Mouse (Mus musculus) hindbrain, postnatal 0 days (tissue): Measurements from ENCODE around the gene Eppin. TPM values are rescaled to one million over a fixed set of nuclear protein-coding genes. Genes with fewer than 3 reads are reported as not detected.

Experiments
- ATAC-seq: fragments of 200-750 bp; cut with Nextera tagmentation; 2 replicates; pipeline ENCODE4 v1.8.0; 2017; ENCODE audit warnings: mild to moderate bottlenecking, moderate TSS enrichment, moderate library complexity
- DNase-seq: peaks from one replicate; pipeline ENCODE4 v3.0.0-alpha.2; 2015; ENCODE audit warnings: low spot score
- H3K27ac ChIP-seq: fragments of 300-500 bp; sonication (generic); 2 replicates; pipeline ENCODE4 v1.5.1; 2014; ENCODE audit warnings: mild to moderate bottlenecking
- H3K27me3 ChIP-seq: fragments of 300-500 bp; sonication (generic); 2 replicates; pipeline ENCODE4 v1.6.1; 2014; ENCODE audit warnings: low read length, mixed read lengths; ENCODE audit not compliant: insufficient read depth
- H3K36me3 ChIP-seq: fragments of 300-500 bp; sonication (generic); 2 replicates; pipeline ENCODE4 v1.6.1; 2014; ENCODE audit warnings: low read length, mixed read lengths; ENCODE audit not compliant: insufficient read depth
- H3K4me1 ChIP-seq: fragments of 300-500 bp; sonication (generic); 2 replicates; pipeline ENCODE4 v1.6.1; 2014; ENCODE audit warnings: antibody characterized with exemption, low read length, mixed read lengths; ENCODE audit not compliant: insufficient read depth
- H3K4me2 ChIP-seq: fragments of 300-500 bp; sonication (generic); 2 replicates; pipeline ENCODE4 v1.6.1; 2014; ENCODE audit warnings: low read depth, mild to moderate bottlenecking, low read length, moderate library complexity, mixed read lengths
- H3K4me3 ChIP-seq: fragments of 300-500 bp; sonication (generic); 2 replicates; pipeline ENCODE4 v1.5.1; 2014; ENCODE audit warnings: low read length
- H3K9ac ChIP-seq: fragments of 300-500 bp; sonication (generic); replicated peaks from 2 replicates; pipeline ENCODE4 v1.6.1; 2014; ENCODE audit warnings: mild to moderate bottlenecking, low read length, moderate library complexity, mixed read lengths
- H3K9me3 ChIP-seq: fragments of 300-500 bp; sonication (generic); 2 replicates; pipeline ENCODE4 v1.6.1; 2016; ENCODE audit warnings: low read length, mixed read lengths
- CTCF ChIP-seq: IDR thresholded peaks from 2 replicates; pipeline ENCODE4 v1.5.1; 2016; ENCODE audit warnings: antibody characterized with exemption, control low read depth, low read depth
- WGBS: fragments of 180-500 bp; shearing (Covaris S2); extraction: QIAGEN DNeasy Blood & Tissue Kit; methylation state at CpG from one replicate; pipeline ENCODE4 v1.1.7; 2014; 5-methylcytosine and 5-hydroxymethylcytosine counted together
- polyA plus RNA-seq: library from polyadenylated mRNA; unstranded; fragments of >200 nt; fragmentation: Nextera tagmentation; extraction: Ambion mirVana; gene quantifications from 2 replicates; pipeline ENCODE4 v1.2.1, GENCODE M21; 2015
- total RNA-seq: library from RNA; depleted of rRNA; stranded (reverse); fragments of >200 nt; gene quantifications from 2 replicates; pipeline ENCODE4 v1.2.3, GENCODE M21; 2014; rRNA removed

Gene Eppin
- total and polyA plus RNA-seq, 2 experiments from 2014 or later: not detected

DNA sequence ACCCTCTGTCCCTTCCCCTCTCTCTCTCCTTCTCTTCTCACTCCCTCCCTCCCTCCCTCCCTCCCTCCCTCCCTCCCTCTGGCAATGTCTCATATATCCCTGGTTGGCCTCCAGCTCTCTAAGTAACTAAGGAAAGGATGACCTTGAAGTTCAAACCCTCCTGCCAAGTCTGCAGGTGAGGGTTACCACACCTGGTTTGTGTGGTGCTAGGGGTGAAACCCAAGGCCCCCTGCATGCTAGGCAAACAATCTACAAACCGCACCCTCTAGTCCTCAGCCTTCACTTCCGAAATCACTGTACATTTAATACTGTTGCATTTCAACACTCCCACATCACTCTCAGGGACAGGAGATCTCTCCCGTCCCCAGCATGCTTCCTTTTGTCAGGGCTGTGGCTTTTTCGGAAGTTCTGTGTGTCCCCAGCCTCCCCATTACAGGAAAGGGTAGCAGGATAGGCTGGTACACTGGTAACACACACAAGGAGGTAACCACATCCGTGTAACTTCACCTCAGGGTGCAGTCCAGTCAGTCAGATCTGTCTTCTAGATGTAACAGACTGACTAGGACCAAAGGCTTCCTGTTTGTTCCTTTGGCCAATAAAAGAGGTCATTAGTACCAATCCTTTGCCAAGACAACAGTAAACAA is 48.8 kb downstream of the Eppin start:
- no peaks in the 10 kb centered on the region for H3K9me3 ChIP-seq
- no peak overlapping the region for H3K27ac ChIP-seq
- H3K4me1 ChIP-seq: no peaks in the 10 kb centered on the region
- no peaks in the 10 kb centered on the region for H3K27me3 ChIP-seq
- 51% methylated on average over 5 of the region's 5 CpGs for WGBS
- no peak for TF ChIP-seq CTCF
- no peaks in the 10 kb centered on the region for H3K36me3 ChIP-seq
- no peak overlapping the region for H3K4me3 ChIP-seq
- H3K4me2 ChIP-seq: no peak overlapping the region
- DNase-seq: no peak
- no peak for ATAC-seq
- H3K9ac ChIP-seq: no peak overlapping the region

DNA sequence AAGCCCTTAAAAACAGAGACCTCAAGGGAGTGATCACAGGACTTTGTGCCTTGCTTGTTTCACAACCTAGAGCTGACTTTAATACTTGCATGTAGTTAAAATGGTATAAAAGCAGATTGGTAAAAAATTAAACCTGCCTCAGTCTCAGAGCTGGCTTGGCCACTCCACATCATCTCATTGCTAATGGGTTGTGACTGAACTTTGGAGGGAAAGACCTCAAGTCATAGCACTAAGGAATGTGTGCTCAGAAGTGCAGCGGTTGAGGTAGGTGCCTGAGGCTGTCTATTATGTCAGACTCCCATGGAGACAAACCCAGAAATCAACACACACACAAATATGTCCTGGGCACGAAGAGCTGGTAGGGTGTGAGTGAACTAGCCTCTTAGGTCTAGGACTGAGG is 49.6 kb downstream of the Eppin start:
- WGBS: 74% methylated on average over 2 of the region's 2 CpGs
- no peak overlapping the region for H3K9ac ChIP-seq
- no peaks in the 10 kb centered on the region for H3K36me3 ChIP-seq
- no peaks in the 10 kb centered on the region for H3K9me3 ChIP-seq
- H3K4me2 ChIP-seq: no peak overlapping the region
- H3K4me3 ChIP-seq: no peak overlapping the region
- no peak overlapping the region for H3K27ac ChIP-seq
- no peak for TF ChIP-seq CTCF
- DNase-seq (no peak), ATAC-seq (no peak)
- H3K27me3 ChIP-seq: no peaks in the 10 kb centered on the region
- no peaks in the 10 kb centered on the region for H3K4me1 ChIP-seq

DNA sequence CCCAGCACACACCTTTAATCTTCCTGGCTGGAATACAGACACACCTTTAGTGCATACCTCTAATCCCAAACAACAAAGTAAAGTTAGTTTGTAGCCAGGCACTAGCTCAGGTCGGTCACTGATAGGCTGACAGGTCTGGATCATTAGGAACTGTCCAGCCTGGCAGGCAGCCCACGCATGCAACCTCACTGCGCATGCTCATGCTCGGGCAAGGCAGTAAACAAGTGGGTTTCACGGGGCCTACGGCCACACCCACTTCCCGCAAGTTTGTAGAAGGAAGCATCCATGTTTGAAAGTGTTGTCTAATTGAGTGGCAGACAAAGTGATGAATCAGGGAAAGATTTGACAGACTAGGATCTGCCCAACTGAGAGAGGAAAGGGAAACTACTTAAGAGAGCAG is 50.8 kb downstream of the Eppin start:
- no peak overlapping the region for H3K4me2 ChIP-seq
- ATAC-seq: no peak
- H3K27ac ChIP-seq: no peak overlapping the region
- H3K9me3 ChIP-seq: no peaks in the 10 kb centered on the region
- WGBS: 87% methylated on average over 7 of the region's 7 CpGs
- H3K27me3 ChIP-seq: no peaks in the 10 kb centered on the region
- H3K36me3 ChIP-seq: no peaks in the 10 kb centered on the region
- no peak overlapping the region for H3K4me3 ChIP-seq
- no peak for DNase-seq
- H3K9ac ChIP-seq: no peak overlapping the region
- no peak for TF ChIP-seq CTCF
- H3K4me1 ChIP-seq: no peaks in the 10 kb centered on the region

DNA sequence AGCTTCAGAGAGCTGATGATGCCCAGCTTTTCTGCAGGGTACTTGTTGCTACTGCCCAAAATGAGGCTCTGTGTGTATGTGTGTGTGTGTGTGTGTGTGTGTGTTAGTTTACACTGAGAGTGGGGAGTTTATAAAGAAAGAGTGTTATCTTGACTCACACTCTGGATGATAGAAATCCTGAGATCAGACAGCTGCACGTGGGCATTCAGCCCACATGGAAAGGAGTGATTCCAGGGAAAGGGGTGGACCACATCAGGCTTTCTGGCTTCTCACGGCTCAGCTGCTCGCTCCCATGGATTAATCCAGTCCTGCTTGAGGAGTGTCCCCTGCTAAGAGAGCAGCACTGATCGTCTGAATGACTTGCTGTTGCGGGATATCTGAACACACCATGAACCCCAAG is 51.3 kb downstream of the Eppin start:
- no peak overlapping the region for H3K27ac ChIP-seq
- TF ChIP-seq CTCF: no peak
- ATAC-seq (no peak), DNase-seq (no peak)
- H3K4me2 ChIP-seq: no peak overlapping the region
- H3K4me1 ChIP-seq: no peaks in the 10 kb centered on the region
- no peak overlapping the region for H3K9ac ChIP-seq
- no peak overlapping the region for H3K4me3 ChIP-seq
- H3K27me3 ChIP-seq: no peaks in the 10 kb centered on the region
- H3K36me3 ChIP-seq: no peaks in the 10 kb centered on the region
- 66% methylated on average over 5 of the region's 5 CpGs for WGBS
- H3K9me3 ChIP-seq: no peaks in the 10 kb centered on the region

DNA sequence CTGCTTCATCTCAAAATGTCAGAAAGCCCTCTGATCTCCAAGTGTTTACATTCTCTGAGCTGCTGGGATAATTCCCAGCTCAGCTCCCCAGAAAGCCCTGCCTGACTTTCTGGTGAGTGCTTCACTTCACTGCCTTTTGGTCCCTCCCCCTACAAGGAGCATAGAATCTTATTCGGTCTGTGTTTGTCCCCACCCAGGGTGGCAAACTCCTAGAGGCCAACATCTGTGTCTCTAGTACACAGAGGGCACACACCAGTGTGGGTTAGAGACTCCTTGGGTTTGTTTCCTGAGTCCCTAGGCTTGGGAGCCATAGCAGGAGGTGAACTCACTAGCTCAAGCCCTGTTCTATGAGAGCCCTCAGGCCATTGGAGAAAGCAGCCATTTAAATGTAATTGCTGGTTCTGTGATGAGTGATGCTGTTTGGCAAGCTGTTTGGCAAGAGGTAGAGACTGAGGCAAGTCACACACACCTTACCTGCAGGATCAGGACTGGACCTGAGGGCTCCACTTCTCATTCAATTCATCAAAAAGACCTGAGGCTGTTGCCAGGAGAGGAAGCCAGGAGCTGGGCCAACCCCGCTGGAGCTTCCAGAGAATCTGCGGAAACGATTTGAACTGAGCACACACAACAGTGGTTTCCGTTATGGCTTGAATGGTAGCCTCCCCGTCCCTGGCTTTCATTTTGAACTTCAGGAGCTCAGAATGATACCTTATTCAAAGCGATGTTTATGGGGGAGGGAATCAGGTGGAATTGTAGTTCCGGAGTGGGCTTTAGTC is 52.6 kb downstream of the Eppin start:
- H3K27ac ChIP-seq: no peak overlapping the region
- H3K4me2 ChIP-seq: no peak overlapping the region
- no peak for TF ChIP-seq CTCF
- no peaks in the 10 kb centered on the region for H3K4me1 ChIP-seq
- H3K9me3 ChIP-seq: no peaks in the 10 kb centered on the region
- no peak overlapping the region for H3K4me3 ChIP-seq
- WGBS: 42% methylated on average over 8 of the region's 8 CpGs
- ATAC-seq (no peak), DNase-seq (no peak)
- no peak overlapping the region for H3K9ac ChIP-seq
- H3K27me3 ChIP-seq: no peaks in the 10 kb centered on the region
- no peaks in the 10 kb centered on the region for H3K36me3 ChIP-seq

Other genes with a start within 250 kb of the Eppin start
Only the 30 nearest of the 32 such genes appear.
- 4.3 TPM in 1 of 2 replicates, not detected in the other for gene Slpi, start 204.5 kb downstream of the Eppin start, total RNA-seq
- 0.40 and 0.82 TPM in 2 replicates for gene Slpi, start 204.5 kb downstream of the Eppin start, polyA plus RNA-seq
- 0.22 TPM in 1 of 2 replicates, not detected in the other for gene Rbpjl, start 190.5 kb downstream of the Eppin start, total RNA-seq
- gene Rbpjl, start 190.5 kb downstream of the Eppin start, polyA plus RNA-seq: 0.14 and 0.21 TPM in 2 replicates
- gene Matn4, start 188.4 kb downstream of the Eppin start, total RNA-seq: 4.9 and 8.2 TPM in 2 replicates
- 4.7 and 5.0 TPM in 2 replicates for gene Matn4, start 188.4 kb downstream of the Eppin start, polyA plus RNA-seq
- gene Sdc4, start 149.7 kb downstream of the Eppin start, total RNA-seq: 31.1 and 34.1 TPM in 2 replicates
- gene Sdc4, start 149.7 kb downstream of the Eppin start, polyA plus RNA-seq: 36.7 and 39.5 TPM in 2 replicates
- 165 and 315 TPM in 2 replicates for gene Sys1, start 136.6 kb downstream of the Eppin start, total RNA-seq
- 108 and 113 TPM in 2 replicates for gene Sys1, start 136.6 kb downstream of the Eppin start, polyA plus RNA-seq
- gene Gm20458, start 132.6 kb downstream of the Eppin start, total RNA-seq: 34.4 and 36.9 TPM in 2 replicates
- 9.6 and 10.8 TPM in 2 replicates for gene Gm20458, start 132.6 kb downstream of the Eppin start, polyA plus RNA-seq
- gene Trp53tg5, start 119.9 kb downstream of the Eppin start, total RNA-seq: not detected in 2 replicates
- not detected in 2 replicates for gene Trp53tg5, start 119.9 kb downstream of the Eppin start, polyA plus RNA-seq
- 29.5 and 30.9 TPM in 2 replicates for gene Dbndd2, start 107.5 kb downstream of the Eppin start, total RNA-seq
- gene Dbndd2, start 107.5 kb downstream of the Eppin start, polyA plus RNA-seq: 37.2 and 38.0 TPM in 2 replicates
- 118 and 134 TPM in 2 replicates for gene Pigt, start 96.1 kb downstream of the Eppin start, total RNA-seq
- 102 and 116 TPM in 2 replicates for gene Pigt, start 96.1 kb downstream of the Eppin start, polyA plus RNA-seq
- gene Wfdc2, start 31.2 kb downstream of the Eppin start, total RNA-seq: 1.5 and 2.7 TPM in 2 replicates
- 3.1 and 4.5 TPM in 2 replicates for gene Wfdc2, start 31.2 kb downstream of the Eppin start, polyA plus RNA-seq
- not detected in 2 replicates for gene Spint3, start 20.1 kb downstream of the Eppin start, total RNA-seq
- not detected in 2 replicates for gene Spint3, start 20.1 kb downstream of the Eppin start, polyA plus RNA-seq
- gene Wfdc6a, start 8.1 kb downstream of the Eppin start, total RNA-seq: 0.31 TPM in 1 of 2 replicates, not detected in the other
- 0.19 and 0.77 TPM in 2 replicates for gene Wfdc6a, start 8.1 kb downstream of the Eppin start, polyA plus RNA-seq
- not detected in 2 replicates for gene Wfdc6b, start 19.9 kb upstream of the Eppin start, total RNA-seq
- gene Wfdc6b, start 19.9 kb upstream of the Eppin start, polyA plus RNA-seq: not detected in 2 replicates
- not detected in 2 replicates for gene Wfdc8, start 20.0 kb upstream of the Eppin start, total RNA-seq
- gene Wfdc8, start 20.0 kb upstream of the Eppin start, polyA plus RNA-seq: not detected in 2 replicates
- gene Wfdc16, start 45.2 kb upstream of the Eppin start, total RNA-seq: not detected in 2 replicates
- not detected in 2 replicates for gene Wfdc16, start 45.2 kb upstream of the Eppin start, polyA plus RNA-seq
- not detected in 2 replicates for gene Wfdc10, start 62.5 kb upstream of the Eppin start, total RNA-seq
- 0.60 TPM in 1 of 2 replicates, not detected in the other for gene Wfdc10, start 62.5 kb upstream of the Eppin start, polyA plus RNA-seq
- not detected in 2 replicates for gene Wfdc9, start 63.0 kb upstream of the Eppin start, total RNA-seq
- gene Wfdc9, start 63.0 kb upstream of the Eppin start, polyA plus RNA-seq: not detected in 2 replicates
- gene Wfdc11, start 80.5 kb upstream of the Eppin start, total RNA-seq: not detected in 2 replicates
- not detected in 2 replicates for gene Wfdc11, start 80.5 kb upstream of the Eppin start, polyA plus RNA-seq
- gene Wfdc13, start 91.5 kb upstream of the Eppin start, total RNA-seq: not detected in 2 replicates
- not detected in 2 replicates for gene Wfdc13, start 91.5 kb upstream of the Eppin start, polyA plus RNA-seq
- gene Spint4, start 104.9 kb upstream of the Eppin start, total RNA-seq: not detected in 2 replicates
- gene Spint4, start 104.9 kb upstream of the Eppin start, polyA plus RNA-seq: not detected in 2 replicates
- gene Spint5, start 121.7 kb upstream of the Eppin start, total RNA-seq: not detected in 2 replicates
- not detected in 2 replicates for gene Spint5, start 121.7 kb upstream of the Eppin start, polyA plus RNA-seq
- gene Wfdc3, start 152.3 kb upstream of the Eppin start, total RNA-seq: 1.3 TPM in 2 replicates
- gene Wfdc3, start 152.3 kb upstream of the Eppin start, polyA plus RNA-seq: 0.73 and 0.76 TPM in 2 replicates
- 17.1 and 24.9 TPM in 2 replicates for gene Dnttip1, start 152.4 kb upstream of the Eppin start, total RNA-seq
- gene Dnttip1, start 152.4 kb upstream of the Eppin start, polyA plus RNA-seq: 53.9 and 56.1 TPM in 2 replicates
- 61.5 and 70.6 TPM in 2 replicates for gene Ube2c, start 176.3 kb upstream of the Eppin start, total RNA-seq
- 61.2 and 69.4 TPM in 2 replicates for gene Ube2c, start 176.3 kb upstream of the Eppin start, polyA plus RNA-seq
- gene Tnnc2, start 186.4 kb upstream of the Eppin start, total RNA-seq: 12.2 TPM in 1 of 2 replicates, not detected in the other
- 0.30 TPM in 1 of 2 replicates, not detected in the other for gene Tnnc2, start 186.4 kb upstream of the Eppin start, polyA plus RNA-seq
- 102 and 106 TPM in 2 replicates for gene Snx21, start 192.2 kb upstream of the Eppin start, total RNA-seq
- 44.7 and 47.6 TPM in 2 replicates for gene Snx21, start 192.2 kb upstream of the Eppin start, polyA plus RNA-seq
- 18.5 and 39.5 TPM in 2 replicates for gene Acot8, start 211.3 kb upstream of the Eppin start, total RNA-seq
- gene Acot8, start 211.3 kb upstream of the Eppin start, polyA plus RNA-seq: 19.4 and 20.2 TPM in 2 replicates
- 6.4 and 8.3 TPM in 2 replicates for gene Zswim3, start 211.5 kb upstream of the Eppin start, total RNA-seq
- gene Zswim3, start 211.5 kb upstream of the Eppin start, polyA plus RNA-seq: 5.2 and 5.5 TPM in 2 replicates
- 23.9 and 24.6 TPM in 2 replicates for gene Zswim1, start 229.1 kb upstream of the Eppin start, total RNA-seq
- 26.5 and 29.0 TPM in 2 replicates for gene Zswim1, start 229.1 kb upstream of the Eppin start, polyA plus RNA-seq
- gene Spata25, start 234.9 kb upstream of the Eppin start, total RNA-seq: not detected in 2 replicates
- not detected in 2 replicates for gene Spata25, start 234.9 kb upstream of the Eppin start, polyA plus RNA-seq